Mouse (Mus musculus): ENCODE data around the gene Apobec3. TPM values are rescaled to one million over a fixed set of nuclear protein-coding genes. Genes with fewer than 3 reads are reported as not detected.

The Apobec3 gene
- polyA plus RNA-seq, 1 experiment = 0.64 TPM

- TF ChIP-seq GATA1 (IDR thresholded peaks at IDR 0.05; ENCODE audit: low read length) = no peak
Measured at GRCm38 (mm10) chr15:79916150-79916549, 24.7 kb downstream of the Apobec3 start.

GRCm38 (mm10) chr15:79917111-79917720 is 25.8 kb downstream of the Apobec3 start:
- no peak for TF ChIP-seq GATA1 (IDR thresholded peaks at IDR 0.05; ENCODE audit: low read length)

GRCm38 (mm10) chr15:79918485-79918884 is 27.0 kb downstream of the Apobec3 start:
- no peak for TF ChIP-seq GATA1 (IDR thresholded peaks at IDR 0.05; ENCODE audit: low read length)

- TF ChIP-seq GATA1 (IDR thresholded peaks at IDR 0.05; ENCODE audit: low read length) = no peak
Measured at GRCm38 (mm10) chr15:79919787-79920186, 28.3 kb downstream of the Apobec3 start.

- no peak for TF ChIP-seq GATA1 (IDR thresholded peaks at IDR 0.05; ENCODE audit: low read length)
Measured at GRCm38 (mm10) chr15:79926856-79927416, 35.5 kb downstream of the Apobec3 start.

- peak; percentile 32 for TF ChIP-seq GATA1 (IDR thresholded peaks at IDR 0.05; ENCODE audit: low read length)
Measured at GRCm38 (mm10) chr15:79927637-79928122, 36.2 kb downstream of the Apobec3 start.

GRCm38 (mm10) chr15:79928316-79928715 is 36.9 kb downstream of the Apobec3 start:
- no peak for TF ChIP-seq GATA1 (IDR thresholded peaks at IDR 0.05; ENCODE audit: low read length)

- no peak for TF ChIP-seq GATA1 (IDR thresholded peaks at IDR 0.05; ENCODE audit: low read length)
Measured at GRCm38 (mm10) chr15:79928736-79929135, 37.3 kb downstream of the Apobec3 start.

- TF ChIP-seq GATA1 (IDR thresholded peaks at IDR 0.05; ENCODE audit: low read length) = no peak
Measured at GRCm38 (mm10) chr15:79929734-79930133, 38.3 kb downstream of the Apobec3 start.

- TF ChIP-seq GATA1 (IDR thresholded peaks at IDR 0.05; ENCODE audit: low read length) = no peak
Measured at GRCm38 (mm10) chr15:79931496-79932141, 40.2 kb downstream of the Apobec3 start.

GRCm38 (mm10) chr15:79932323-79932987 is 41.0 kb downstream of the Apobec3 start:
- TF ChIP-seq GATA1 (IDR thresholded peaks at IDR 0.05; ENCODE audit: low read length) = no peak

GRCm38 (mm10) chr15:79933052-79933669 is 41.7 kb downstream of the Apobec3 start:
- TF ChIP-seq GATA1 (IDR thresholded peaks at IDR 0.05; ENCODE audit: low read length) = no peak

- TF ChIP-seq GATA1 (IDR thresholded peaks at IDR 0.05; ENCODE audit: low read length) = no peak
Measured at GRCm38 (mm10) chr15:79933670-79934514, 42.4 kb downstream of the Apobec3 start.

GRCm38 (mm10) chr15:79934776-79935175 is 43.3 kb downstream of the Apobec3 start:
- no peak for TF ChIP-seq GATA1 (IDR thresholded peaks at IDR 0.05; ENCODE audit: low read length)

All from G1E-ER4 (cell line).